Mouse (Mus musculus): Measurements from ENCODE around the gene Disp1. TPM values are rescaled to one million over a fixed set of nuclear protein-coding genes. Genes with fewer than 3 reads are reported as not detected.

Gene Disp1
- polyA plus RNA-seq, 1 experiment from 2014 or later, result 7.6 TPM

DNA sequence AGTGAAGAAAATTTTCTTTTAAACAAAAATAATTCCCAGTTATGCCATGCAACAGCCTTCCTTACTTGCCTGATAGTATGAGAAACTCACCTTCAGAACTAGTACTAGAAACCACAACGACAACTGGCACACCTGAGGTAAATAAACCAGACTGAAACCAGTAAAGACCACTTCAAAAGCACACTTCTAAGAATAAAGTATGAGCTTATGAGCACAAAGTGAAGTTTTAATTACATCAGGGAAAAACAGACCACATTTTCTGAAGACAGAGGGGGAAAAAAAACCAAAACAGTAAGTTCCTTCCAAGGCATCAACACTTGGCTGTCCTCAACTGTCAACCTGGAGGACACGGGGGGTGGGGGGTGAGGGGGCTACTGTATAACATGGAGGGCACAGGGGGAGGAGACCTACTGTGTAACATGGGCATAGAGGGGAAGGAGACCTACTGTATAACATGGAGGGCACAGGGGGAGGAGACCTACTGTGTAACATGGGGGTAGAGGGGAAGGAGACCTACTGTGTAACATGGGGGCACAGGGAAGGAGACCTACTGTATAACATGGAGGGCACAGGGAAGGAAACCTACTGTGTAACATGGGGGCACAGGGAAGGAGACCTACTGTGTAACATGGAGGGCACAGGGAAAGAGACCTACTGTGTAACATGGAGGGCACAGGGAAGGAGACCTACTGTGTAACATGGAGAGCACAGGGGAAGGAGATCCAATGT, 40.9 kb downstream of the Disp1 start:
- no peaks in the 10 kb centered on the region for H3K36me3 ChIP-seq (ENCODE audit: control insufficient read depth, insufficient read depth, low read length)

DNA sequence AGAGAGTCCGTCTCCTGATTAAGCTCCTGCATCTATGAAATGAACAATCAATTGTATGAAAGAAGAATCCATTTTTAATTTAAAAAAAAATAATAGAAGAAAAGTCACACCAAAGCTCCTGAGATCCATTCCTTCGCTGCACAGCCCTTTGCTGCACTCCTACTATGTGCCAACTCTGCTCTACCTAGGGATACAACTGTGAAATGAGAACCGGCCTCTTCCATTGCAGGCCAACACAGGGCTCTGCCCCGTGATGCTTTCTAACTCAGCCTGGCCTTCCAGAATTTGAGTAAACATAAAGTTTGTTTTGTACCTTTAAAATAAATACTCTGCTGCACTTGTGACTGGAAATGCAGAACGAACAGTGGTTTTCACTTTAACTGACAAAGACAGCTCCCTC, 42.0 kb downstream of the Disp1 start:
- no peak for ATAC-seq

More for the DNA sequence above, 40.9 kb downstream of the Disp1 start:
- WGBS, result 93% methylated on average over 2 of the region's 2 CpGs
- Histone ChIP-seq H3K4me3 (ENCODE audit: low read depth, low read length) (no peak overlapping the region), H3K27ac (ENCODE audit: low read length) (no peak overlapping the region), H3K27me3 (ENCODE audit: control insufficient read depth, insufficient read depth, low read depth, low read length) (no peaks in the 10 kb centered on the region), H3K4me2 (ENCODE audit: low read length) (no peak overlapping the region), H3K4me1 (ENCODE audit: control insufficient read depth, insufficient read depth, low read length) (peaks cover 5% of the 10 kb centered on the region), H3K9me3 (replicated peaks; ENCODE audit: control insufficient read depth, low read length, poor library complexity, severe bottlenecking) (no peaks in the 10 kb centered on the region), H3K9ac (ENCODE audit: low read depth, low read length) (no peak overlapping the region)
- no peak for ATAC-seq

DNA sequence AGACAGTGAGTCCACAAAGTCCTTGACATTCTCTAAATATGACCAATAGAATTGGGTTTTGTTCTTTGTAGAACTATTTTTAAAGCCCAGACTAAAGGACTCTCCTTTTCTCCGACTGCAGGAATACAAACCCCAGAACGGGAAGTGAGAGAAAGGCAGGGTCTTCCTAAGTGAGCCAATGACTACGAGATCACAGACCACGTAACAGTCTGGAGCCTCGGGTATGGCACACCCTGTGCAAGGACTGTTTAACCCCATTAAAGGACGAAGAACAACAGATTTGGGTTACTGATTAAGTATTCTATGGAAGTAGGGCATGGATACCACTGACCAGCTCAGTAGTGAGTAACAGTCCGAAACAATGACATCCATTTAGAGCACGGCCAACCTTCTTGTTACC, 46.1 kb downstream of the Disp1 start:
- Histone ChIP-seq H3K9me3 (replicated peaks; ENCODE audit: control insufficient read depth, low read length, poor library complexity, severe bottlenecking) (no peaks in the 10 kb centered on the region), H3K36me3 (ENCODE audit: control insufficient read depth, insufficient read depth, low read length) (no peaks in the 10 kb centered on the region), H3K4me2 (ENCODE audit: low read length) (no peak overlapping the region), H3K9ac (ENCODE audit: low read depth, low read length) (no peak overlapping the region), H3K27ac (ENCODE audit: low read length) (no peak overlapping the region), H3K4me3 (ENCODE audit: low read depth, low read length) (no peak overlapping the region), H3K27me3 (ENCODE audit: control insufficient read depth, insufficient read depth, low read depth, low read length) (no peaks in the 10 kb centered on the region), H3K4me1 (ENCODE audit: control insufficient read depth, insufficient read depth, low read length) (no peaks in the 10 kb centered on the region)
- no peak for ATAC-seq
- WGBS, result 88% methylated on average over 8 of the region's 8 CpGs

More for the DNA sequence above, 42.0 kb downstream of the Disp1 start:
- 89% methylated on average over 5 of the region's 5 CpGs for WGBS
- Histone ChIP-seq H3K9me3 (replicated peaks; ENCODE audit: control insufficient read depth, low read length, poor library complexity, severe bottlenecking) (no peaks in the 10 kb centered on the region), H3K9ac (ENCODE audit: low read depth, low read length) (no peak overlapping the region), H3K4me2 (ENCODE audit: low read length) (no peak overlapping the region), H3K4me1 (ENCODE audit: control insufficient read depth, insufficient read depth, low read length) (peaks cover 5% of the 10 kb centered on the region), H3K27me3 (ENCODE audit: control insufficient read depth, insufficient read depth, low read depth, low read length) (no peaks in the 10 kb centered on the region), H3K36me3 (ENCODE audit: control insufficient read depth, insufficient read depth, low read length) (no peaks in the 10 kb centered on the region), H3K4me3 (ENCODE audit: low read depth, low read length) (no peak overlapping the region), H3K27ac (ENCODE audit: low read length) (no peak overlapping the region)

DNA sequence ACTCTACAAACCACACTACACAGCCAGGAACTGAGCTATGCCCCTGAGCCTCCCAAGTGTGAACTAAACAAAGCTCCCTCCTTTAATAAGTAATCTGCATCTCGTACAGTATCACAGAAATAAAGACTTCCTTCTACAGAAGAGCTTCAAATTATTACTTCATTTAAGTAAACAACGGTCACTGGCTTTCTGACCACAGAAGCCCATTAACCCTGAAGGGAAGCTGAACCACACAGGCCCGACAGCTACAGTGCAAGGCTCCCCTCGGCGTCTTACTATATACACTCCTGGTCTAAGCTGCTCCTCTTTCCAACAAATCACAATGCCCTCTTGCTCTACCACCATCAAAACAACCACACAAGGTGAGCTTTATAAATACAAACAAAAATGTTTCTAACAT, 50.2 kb downstream of the Disp1 start:
- Histone ChIP-seq H3K9me3 (replicated peaks; ENCODE audit: control insufficient read depth, low read length, poor library complexity, severe bottlenecking) (no peaks in the 10 kb centered on the region), H3K4me2 (ENCODE audit: low read length) (no peak overlapping the region), H3K4me3 (ENCODE audit: low read depth, low read length) (no peak overlapping the region), H3K9ac (ENCODE audit: low read depth, low read length) (no peak overlapping the region), H3K4me1 (ENCODE audit: control insufficient read depth, insufficient read depth, low read length) (no peaks in the 10 kb centered on the region; the same call in 1 of the 2 replicates), H3K27ac (ENCODE audit: low read length) (no peak overlapping the region), H3K27me3 (ENCODE audit: control insufficient read depth, insufficient read depth, low read depth, low read length) (no peaks in the 10 kb centered on the region), H3K36me3 (ENCODE audit: control insufficient read depth, insufficient read depth, low read length) (no peaks in the 10 kb centered on the region)
- ATAC-seq, result no peak
- 91% methylated on average over 5 of the region's 5 CpGs for WGBS

DNA sequence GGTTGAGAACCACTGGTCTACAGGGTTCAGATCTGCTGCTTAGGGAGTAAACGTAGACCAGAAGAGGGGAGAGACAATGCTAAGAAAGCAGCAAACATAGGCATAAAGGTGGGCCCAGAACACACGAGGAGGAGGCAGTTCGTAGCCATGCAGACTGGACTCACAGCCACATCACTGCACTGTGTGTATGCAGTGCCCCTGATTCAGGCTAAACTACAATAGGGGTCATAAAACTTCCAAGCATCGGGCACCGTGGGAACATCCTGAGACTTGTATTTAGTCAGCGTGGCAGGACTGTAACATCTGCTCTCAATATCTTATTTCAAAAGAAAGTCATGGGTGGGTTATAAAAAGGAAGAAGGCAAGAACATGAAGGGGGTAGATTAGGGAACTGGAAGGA, 52.9 kb downstream of the Disp1 start:
- no peak for ATAC-seq
- Histone ChIP-seq H3K4me2 (ENCODE audit: low read length) (no peak overlapping the region), H3K4me3 (ENCODE audit: low read depth, low read length) (no peak overlapping the region), H3K4me1 (ENCODE audit: control insufficient read depth, insufficient read depth, low read length) (no peaks in the 10 kb centered on the region; the same call in 1 of the 2 replicates), H3K36me3 (ENCODE audit: control insufficient read depth, insufficient read depth, low read length) (no peaks in the 10 kb centered on the region), H3K9ac (ENCODE audit: low read depth, low read length) (no peak overlapping the region), H3K9me3 (replicated peaks; ENCODE audit: control insufficient read depth, low read length, poor library complexity, severe bottlenecking) (no peaks in the 10 kb centered on the region; the same call in 1 of the 2 replicates), H3K27me3 (ENCODE audit: control insufficient read depth, insufficient read depth, low read depth, low read length) (no peaks in the 10 kb centered on the region), H3K27ac (ENCODE audit: low read length) (no peak overlapping the region)
- WGBS, result 78% methylated on average over 6 of the region's 6 CpGs

DNA sequence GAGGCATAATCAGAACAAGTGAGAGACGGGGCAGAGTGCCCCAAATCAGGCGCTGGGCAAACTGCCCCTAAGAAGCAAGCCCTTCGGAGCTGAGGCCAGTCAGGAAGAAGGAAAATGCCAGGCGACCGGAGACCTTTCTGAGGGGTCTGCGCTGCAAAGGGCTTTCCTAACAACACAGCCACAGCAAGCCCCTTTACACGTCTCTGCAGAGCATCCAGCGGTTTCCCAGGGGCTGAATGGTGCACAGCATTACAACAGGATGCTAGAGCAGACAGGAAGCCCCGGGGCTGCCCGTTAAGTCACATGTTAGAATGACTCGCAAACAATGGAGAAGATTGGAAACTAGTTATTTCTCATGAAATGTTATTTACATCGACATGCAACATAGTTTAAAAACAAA, 53.5 kb downstream of the Disp1 start:
- WGBS, result 71% methylated on average over 12 of the region's 12 CpGs
- Histone ChIP-seq H3K4me1 (ENCODE audit: control insufficient read depth, insufficient read depth, low read length) (no peaks in the 10 kb centered on the region; the same call in 1 of the 2 replicates), H3K36me3 (ENCODE audit: control insufficient read depth, insufficient read depth, low read length) (no peaks in the 10 kb centered on the region), H3K27me3 (ENCODE audit: control insufficient read depth, insufficient read depth, low read depth, low read length) (no peaks in the 10 kb centered on the region), H3K9ac (ENCODE audit: low read depth, low read length) (no peak overlapping the region), H3K4me3 (ENCODE audit: low read depth, low read length) (no peak overlapping the region), H3K9me3 (replicated peaks; ENCODE audit: control insufficient read depth, low read length, poor library complexity, severe bottlenecking) (no peaks in the 10 kb centered on the region; the same call in 1 of the 2 replicates), H3K27ac (ENCODE audit: low read length) (no peak overlapping the region), H3K4me2 (ENCODE audit: low read length) (no peak overlapping the region)
- no peak for ATAC-seq

DNA sequence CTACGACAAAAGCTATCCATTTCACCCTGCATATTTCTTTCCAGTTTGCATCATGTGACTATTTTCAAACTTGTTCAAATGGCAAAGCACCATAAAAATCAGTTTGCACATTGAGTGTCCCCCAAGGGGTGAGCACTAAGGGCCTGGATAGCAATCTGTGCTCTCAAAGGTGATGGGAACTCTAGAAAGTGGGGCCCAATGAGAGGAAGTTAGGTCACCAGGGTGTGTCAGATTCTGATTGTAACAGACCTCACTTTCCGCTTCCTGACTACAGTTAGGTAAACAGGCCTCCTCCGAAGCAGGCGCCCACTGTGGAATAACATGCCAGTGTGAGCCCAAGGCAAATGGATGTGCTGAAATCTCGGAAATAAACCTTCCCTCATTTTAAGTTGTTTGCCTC, 54.6 kb downstream of the Disp1 start:
- ATAC-seq, result no peak
- WGBS, result 94% methylated on average over 5 of the region's 5 CpGs

DNA sequence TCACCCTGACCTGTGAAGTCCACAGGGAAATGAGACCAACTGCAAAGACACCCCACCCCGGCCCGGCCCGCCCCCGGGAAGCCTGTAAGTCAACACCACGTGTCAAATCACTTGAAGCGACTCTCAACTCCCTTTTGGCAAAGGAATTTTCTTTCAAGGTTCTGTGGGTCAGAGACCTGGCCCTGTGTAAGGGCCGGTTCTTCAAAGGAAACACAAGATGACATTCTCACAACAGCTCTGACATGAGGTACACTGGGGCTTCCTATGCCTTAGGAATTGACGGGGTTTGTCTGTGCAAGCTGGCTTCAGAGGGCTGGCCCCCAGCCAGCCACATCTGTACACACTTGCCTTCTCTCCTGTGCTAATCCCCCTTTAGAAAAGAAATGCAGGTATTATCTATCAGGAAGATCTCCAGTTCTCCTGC, 56.7 kb downstream of the Disp1 start:
- Histone ChIP-seq H3K4me3 (ENCODE audit: low read depth, low read length) (no peak overlapping the region), H3K4me1 (ENCODE audit: control insufficient read depth, insufficient read depth, low read length) (no peaks in the 10 kb centered on the region), H3K36me3 (ENCODE audit: control insufficient read depth, insufficient read depth, low read length) (no peaks in the 10 kb centered on the region), H3K27me3 (ENCODE audit: control insufficient read depth, insufficient read depth, low read depth, low read length) (no peaks in the 10 kb centered on the region), H3K27ac (ENCODE audit: low read length) (no peak overlapping the region), H3K4me2 (ENCODE audit: low read length) (no peak overlapping the region), H3K9me3 (replicated peaks; ENCODE audit: control insufficient read depth, low read length, poor library complexity, severe bottlenecking) (no peaks in the 10 kb centered on the region; the same call in 1 of the 2 replicates), H3K9ac (ENCODE audit: low read depth, low read length) (no peak overlapping the region)
- no peak for ATAC-seq
- 78% methylated on average over 8 of the region's 8 CpGs for WGBS

More for the DNA sequence above, 54.6 kb downstream of the Disp1 start:
- Histone ChIP-seq H3K4me2 (ENCODE audit: low read length) (no peak overlapping the region), H3K4me1 (ENCODE audit: control insufficient read depth, insufficient read depth, low read length) (no peaks in the 10 kb centered on the region; the same call in 1 of the 2 replicates), H3K27ac (ENCODE audit: low read length) (no peak overlapping the region), H3K4me3 (ENCODE audit: low read depth, low read length) (no peak overlapping the region), H3K9ac (ENCODE audit: low read depth, low read length) (no peak overlapping the region), H3K36me3 (ENCODE audit: control insufficient read depth, insufficient read depth, low read length) (no peaks in the 10 kb centered on the region), H3K9me3 (replicated peaks; ENCODE audit: control insufficient read depth, low read length, poor library complexity, severe bottlenecking) (no peaks in the 10 kb centered on the region; the same call in 1 of the 2 replicates), H3K27me3 (ENCODE audit: control insufficient read depth, insufficient read depth, low read depth, low read length) (no peaks in the 10 kb centered on the region)

DNA sequence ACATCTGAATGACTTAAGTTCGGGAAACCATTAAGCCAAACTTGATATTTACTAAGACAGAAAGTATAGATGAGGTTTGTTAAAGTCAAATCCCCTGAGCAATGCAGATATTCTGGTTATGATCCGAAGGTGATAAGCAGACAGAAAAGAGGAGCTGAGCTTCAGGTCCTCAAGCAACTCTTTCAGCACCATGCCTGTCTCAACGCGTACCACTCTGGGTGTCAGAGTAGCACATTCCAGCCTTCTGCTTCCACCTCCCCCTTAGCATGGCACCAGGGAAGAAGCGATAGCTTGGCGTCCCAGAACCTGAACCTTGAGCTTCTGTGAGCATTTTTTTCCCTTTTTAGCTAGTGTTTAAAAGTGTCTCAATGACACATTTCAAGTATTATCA, 57.1 kb downstream of the Disp1 start:
- Histone ChIP-seq H3K36me3 (ENCODE audit: control insufficient read depth, insufficient read depth, low read length) (no peaks in the 10 kb centered on the region), H3K9me3 (replicated peaks; ENCODE audit: control insufficient read depth, low read length, poor library complexity, severe bottlenecking) (no peaks in the 10 kb centered on the region; the same call in 1 of the 2 replicates), H3K27ac (ENCODE audit: low read length) (no peak overlapping the region), H3K4me3 (ENCODE audit: low read depth, low read length) (no peak overlapping the region), H3K4me2 (ENCODE audit: low read length) (no peak overlapping the region), H3K4me1 (ENCODE audit: control insufficient read depth, insufficient read depth, low read length) (no peaks in the 10 kb centered on the region), H3K27me3 (ENCODE audit: control insufficient read depth, insufficient read depth, low read depth, low read length) (no peaks in the 10 kb centered on the region), H3K9ac (ENCODE audit: low read depth, low read length) (no peak overlapping the region)
- 94% methylated on average over 6 of the region's 6 CpGs for WGBS
- no peak for ATAC-seq

Data from midbrain, embryonic 16.5 days (tissue).